Mouse (Mus musculus): Measurements from ENCODE around the gene Ankrd44. TPM values are rescaled to one million over a fixed set of nuclear protein-coding genes. Genes with fewer than 3 reads are reported as not detected.
A peak's percentile ranks its signal among the peaks of the same experiment; 100 is the strongest.

Gene Ankrd44
- polyA plus RNA-seq, 1 experiment from 2014 or later, result 14.7 TPM

GRCm38 (mm10) chr1:54934911-54935310, 8.7 kb upstream of the Ankrd44 start:
- 67% methylated on average over 2 of the region's 2 CpGs for WGBS
- no peak for ATAC-seq (ENCODE audit: low FRiP score, low read depth)
- Histone ChIP-seq H3K36me3 (no peaks in the 10 kb centered on the region), H3K27ac (no peak overlapping the region), H3K4me2 (replicated peaks) (no peak overlapping the region), H3K9me3 (no peaks in the 10 kb centered on the region), H3K4me1 (no peaks in the 10 kb centered on the region), H3K27me3 (replicated peaks) (no peaks in the 10 kb centered on the region), H3K9ac (no peak overlapping the region), H3K4me3 (no peak overlapping the region)

- no peak overlapping the region for H3K4me3 ChIP-seq
- no peak overlapping the region for H3K27ac ChIP-seq
- H3K9me3 ChIP-seq, result no peaks in the 10 kb centered on the region
- WGBS, result 91% methylated on average over 5 of the region's 5 CpGs
- no peaks in the 10 kb centered on the region for H3K27me3 ChIP-seq (replicated peaks)
- no peak for ATAC-seq (ENCODE audit: low FRiP score, low read depth)
- no peaks in the 10 kb centered on the region for H3K36me3 ChIP-seq
- no peak overlapping the region for H3K9ac ChIP-seq
- no peak overlapping the region for H3K4me2 ChIP-seq (replicated peaks)
- no peaks in the 10 kb centered on the region for H3K4me1 ChIP-seq
These were observed 7.5 kb upstream of the Ankrd44 start for GRCm38 (mm10) chr1:54933646-54934045.

GRCm38 (mm10) chr1:54932456-54933115, 6.4 kb upstream of the Ankrd44 start:
- no peaks in the 10 kb centered on the region for H3K4me1 ChIP-seq
- no peaks in the 10 kb centered on the region for H3K36me3 ChIP-seq
- no peak overlapping the region for H3K4me3 ChIP-seq
- no peaks in the 10 kb centered on the region; the same call in 1 of the 2 replicates for H3K27me3 ChIP-seq (replicated peaks)
- WGBS, result 95% methylated on average over 1 of the region's 1 CpGs
- no peak overlapping the region for H3K4me2 ChIP-seq (replicated peaks)
- ATAC-seq (ENCODE audit: low FRiP score, low read depth), result no peak
- H3K27ac ChIP-seq, result no peak overlapping the region
- H3K9ac ChIP-seq, result no peak overlapping the region
- no peaks in the 10 kb centered on the region for H3K9me3 ChIP-seq

GRCm38 (mm10) chr1:54931231-54931630, 5.0 kb upstream of the Ankrd44 start:
- H3K4me2 ChIP-seq (replicated peaks), result no peak overlapping the region
- 79% methylated on average over 5 of the region's 5 CpGs for WGBS
- no peak overlapping the region for H3K9ac ChIP-seq
- no peaks in the 10 kb centered on the region; the same call in 1 of the 2 replicates for H3K27me3 ChIP-seq (replicated peaks)
- no peaks in the 10 kb centered on the region for H3K4me1 ChIP-seq
- H3K4me3 ChIP-seq, result no peak overlapping the region
- no peaks in the 10 kb centered on the region for H3K9me3 ChIP-seq
- no peak for ATAC-seq (ENCODE audit: low FRiP score, low read depth)
- H3K36me3 ChIP-seq, result no peaks in the 10 kb centered on the region
- no peak overlapping the region for H3K27ac ChIP-seq

GRCm38 (mm10) chr1:54930670-54931200, 4.5 kb upstream of the Ankrd44 start:
- ATAC-seq (ENCODE audit: low FRiP score, low read depth), result no peak
- H3K4me2 ChIP-seq (replicated peaks), result no peak overlapping the region
- H3K9ac ChIP-seq, result no peak overlapping the region
- no peak overlapping the region for H3K27ac ChIP-seq
- no peaks in the 10 kb centered on the region for H3K9me3 ChIP-seq
- no peak overlapping the region for H3K4me3 ChIP-seq
- no peaks in the 10 kb centered on the region for H3K4me1 ChIP-seq
- no peaks in the 10 kb centered on the region; the same call in 1 of the 2 replicates for H3K27me3 ChIP-seq (replicated peaks)
- H3K36me3 ChIP-seq, result no peaks in the 10 kb centered on the region
- WGBS, result 66% methylated on average over 8 of the region's 8 CpGs

GRCm38 (mm10) chr1:54925451-54925934, 694 bp downstream of the Ankrd44 start:
- peaks cover 6% of the 10 kb centered on the region; the same call in 1 of the 2 replicates for H3K27me3 ChIP-seq (replicated peaks)
- no peak; the same call in 1 of the 2 replicates for ATAC-seq (ENCODE audit: low FRiP score, low read depth)
- WGBS, result 1% methylated on average over 30 of the region's 30 CpGs
- no peaks in the 10 kb centered on the region for H3K36me3 ChIP-seq
- no peaks in the 10 kb centered on the region for H3K9me3 ChIP-seq
- peak overlapping the region; percentile 91 for H3K4me2 ChIP-seq (replicated peaks)
- H3K27ac ChIP-seq, result peak overlapping the region; percentile 82
- peaks cover 8% of the 10 kb centered on the region; the same call in 1 of the 2 replicates for H3K4me1 ChIP-seq
- peak overlapping the region; percentile 60 for H3K4me3 ChIP-seq
- peak overlapping the region; percentile 67 for H3K9ac ChIP-seq

- Histone ChIP-seq H3K9me3 (no peaks in the 10 kb centered on the region), H3K9ac (peak overlapping the region; percentile 67; the same call in 1 of the 2 replicates), H3K4me3 (peak overlapping the region; percentile 60), H3K4me1 (peaks cover 8% of the 10 kb centered on the region; the same call in 1 of the 2 replicates), H3K27me3 (replicated peaks) (peaks cover 6% of the 10 kb centered on the region; the same call in 1 of the 2 replicates), H3K27ac (no peak overlapping the region), H3K4me2 (replicated peaks) (peak overlapping the region; percentile 91), H3K36me3 (no peaks in the 10 kb centered on the region)
- no peak for ATAC-seq (ENCODE audit: low FRiP score, low read depth)
- WGBS, result 61% methylated on average over 7 of the region's 7 CpGs
These were observed 1.4 kb downstream of the Ankrd44 start for GRCm38 (mm10) chr1:54924760-54925159.

GRCm38 (mm10) chr1:54924309-54924685, 1.9 kb downstream of the Ankrd44 start:
- Histone ChIP-seq H3K4me2 (replicated peaks) (peak overlapping the region; percentile 91), H3K27me3 (replicated peaks) (peaks cover 6% of the 10 kb centered on the region; the same call in 1 of the 2 replicates), H3K9ac (no peak overlapping the region), H3K4me1 (peaks cover 8% of the 10 kb centered on the region; the same call in 1 of the 2 replicates), H3K27ac (no peak overlapping the region), H3K36me3 (no peaks in the 10 kb centered on the region), H3K4me3 (no peak overlapping the region), H3K9me3 (no peaks in the 10 kb centered on the region)
- ATAC-seq (ENCODE audit: low FRiP score, low read depth), result no peak
- WGBS, result 82% methylated on average over 4 of the region's 4 CpGs

GRCm38 (mm10) chr1:54923366-54924308, 2.5 kb downstream of the Ankrd44 start:
- no peak overlapping the region for H3K4me3 ChIP-seq
- H3K4me1 ChIP-seq, result peaks cover 8% of the 10 kb centered on the region; the same call in 1 of the 2 replicates
- no peak overlapping the region for H3K27ac ChIP-seq
- peaks cover 6% of the 10 kb centered on the region; the same call in 1 of the 2 replicates for H3K27me3 ChIP-seq (replicated peaks)
- H3K9me3 ChIP-seq, result no peaks in the 10 kb centered on the region
- no peak overlapping the region for H3K9ac ChIP-seq
- 84% methylated on average over 6 of the region's 6 CpGs for WGBS
- no peaks in the 10 kb centered on the region for H3K36me3 ChIP-seq
- H3K4me2 ChIP-seq (replicated peaks), result peak overlapping the region; percentile 91; the same call in 1 of the 2 replicates
- ATAC-seq (ENCODE audit: low FRiP score, low read depth), result no peak

GRCm38 (mm10) chr1:54922707-54923106, 3.5 kb downstream of the Ankrd44 start:
- peaks cover 8% of the 10 kb centered on the region; the same call in 1 of the 2 replicates for H3K4me1 ChIP-seq
- 81% methylated on average over 8 of the region's 8 CpGs for WGBS
- no peak overlapping the region for H3K4me3 ChIP-seq
- peaks cover 6% of the 10 kb centered on the region; the same call in 1 of the 2 replicates for H3K27me3 ChIP-seq (replicated peaks)
- no peak overlapping the region for H3K27ac ChIP-seq
- H3K9me3 ChIP-seq, result no peaks in the 10 kb centered on the region
- ATAC-seq (ENCODE audit: low FRiP score, low read depth), result no peak
- H3K36me3 ChIP-seq, result no peaks in the 10 kb centered on the region
- H3K4me2 ChIP-seq (replicated peaks), result no peak overlapping the region
- no peak overlapping the region for H3K9ac ChIP-seq

GRCm38 (mm10) chr1:54922025-54922574, 4.1 kb downstream of the Ankrd44 start:
- no peak overlapping the region for H3K9ac ChIP-seq
- ATAC-seq (ENCODE audit: low FRiP score, low read depth), result no peak
- H3K36me3 ChIP-seq, result no peaks in the 10 kb centered on the region
- no peak overlapping the region for H3K27ac ChIP-seq
- 73% methylated on average over 12 of the region's 12 CpGs for WGBS
- peaks cover 8% of the 10 kb centered on the region; the same call in 1 of the 2 replicates for H3K4me1 ChIP-seq
- no peaks in the 10 kb centered on the region for H3K9me3 ChIP-seq
- H3K4me3 ChIP-seq, result no peak overlapping the region
- no peak overlapping the region for H3K4me2 ChIP-seq (replicated peaks)
- H3K27me3 ChIP-seq (replicated peaks), result peaks cover 6% of the 10 kb centered on the region; the same call in 1 of the 2 replicates
